Mouse (Mus musculus) cerebellum, adult 2 months (tissue): ENCODE measurements around the gene Epb41l1.

Experiments
- CTCF ChIP-seq: fragments of 200-500 bp; IDR thresholded peaks from 2 replicates; pipeline ENCODE4 v1.5.1; 2011; ENCODE audit warnings: low read depth, mild to moderate bottlenecking, control low read depth, low read length, moderate library complexity, borderline replicate concordance; ENCODE audit not compliant: insufficient read depth
- POLR2A ChIP-seq: fragments of 200-500 bp; IDR thresholded peaks from 2 replicates; pipeline ENCODE4 v1.6.1; 2011; ENCODE audit warnings: low read length, control low read depth, borderline replicate concordance; ENCODE audit not compliant: insufficient read depth

DNA sequence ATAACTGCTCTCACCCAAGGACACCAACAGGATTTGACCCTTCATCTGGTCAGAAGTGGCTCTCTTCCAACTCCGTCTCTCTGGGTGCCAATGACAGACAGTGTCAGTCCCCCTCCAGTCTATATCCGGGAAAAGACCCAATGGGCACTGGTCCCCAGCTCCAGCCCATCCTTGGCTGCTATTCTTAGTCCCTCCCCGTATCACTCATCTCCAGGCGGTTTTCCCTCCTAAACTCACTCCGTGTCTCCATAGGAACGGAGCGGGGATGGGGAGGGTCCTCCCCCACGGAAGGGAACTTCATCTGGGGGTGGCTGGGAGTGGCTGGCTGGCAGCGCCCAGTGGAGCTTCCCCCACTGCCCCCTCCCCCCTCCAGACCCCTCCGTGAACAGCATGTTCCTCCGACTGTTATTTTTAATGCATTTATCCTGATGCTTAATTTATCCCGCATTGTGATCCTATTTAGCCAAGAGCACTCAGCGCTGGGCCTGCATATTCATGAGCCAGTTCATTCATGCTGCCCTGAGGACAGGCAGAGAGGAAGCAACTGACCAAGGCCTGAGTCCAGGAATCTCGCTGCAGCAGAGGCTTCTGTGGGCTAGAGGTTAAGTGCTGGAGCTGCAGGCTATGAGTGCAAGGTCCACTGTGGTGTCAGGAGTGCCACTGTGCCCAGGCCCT is 164.2 kb downstream of the Epb41l1 start:
- TF ChIP-seq POLR2A (no peak), CTCF (no peak)
